Mouse (Mus musculus) hindbrain, embryonic 16.5 days (tissue): ENCODE measurements at regions not wholly inside any gene's neighbourhood (a gene's known extent, or its start where the extent isn't known, plus 50 kb on each side); places are given as distances from the start of the nearest gene placed in this dataset. TPM values are rescaled to one million over a fixed set of nuclear protein-coding genes. Genes with fewer than 3 reads are reported as not detected.
"Not testable (repeated sequence)": the region's sequence is repeated elsewhere in the genome, so short reads cannot be mapped to it uniquely, and the experiment has no call there.

ENCODE experiments used
- ATAC-seq: fragments of 200-750 bp; cut with Nextera tagmentation; 2 replicates; pipeline ENCODE4 v1.8.0; 2017; ENCODE audit warnings: moderate TSS enrichment, moderate library complexity
- H3K27ac ChIP-seq: fragments of 300-500 bp; sonication (generic); 2 replicates; pipeline ENCODE4 v1.5.1; 2014; ENCODE audit warnings: low read depth, mild to moderate bottlenecking, control low read depth, low read length, moderate library complexity
- H3K27me3 ChIP-seq: fragments of 300-500 bp; sonication (generic); replicated peaks from 2 replicates; pipeline ENCODE4 v1.6.1; 2014; ENCODE audit warnings: low read length; ENCODE audit not compliant: control insufficient read depth, insufficient read depth
- H3K36me3 ChIP-seq: fragments of 300-500 bp; sonication (generic); 2 replicates; pipeline ENCODE4 v1.6.1; 2014; ENCODE audit warnings: mild to moderate bottlenecking, low read length, moderate library complexity, mixed read lengths; ENCODE audit not compliant: control insufficient read depth, insufficient read depth
- H3K4me1 ChIP-seq: fragments of 300-500 bp; sonication (generic); 2 replicates; pipeline ENCODE4 v1.6.1; 2014; ENCODE audit warnings: low read depth, low read length; ENCODE audit not compliant: control insufficient read depth, insufficient read depth
- H3K4me2 ChIP-seq: fragments of 300-500 bp; sonication (generic); 2 replicates; pipeline ENCODE4 v1.6.1; 2014; ENCODE audit warnings: mild to moderate bottlenecking, low read length, control low read depth, moderate library complexity
- H3K4me3 ChIP-seq: fragments of 300-500 bp; sonication (generic); 2 replicates; pipeline ENCODE4 v1.5.1; 2014; ENCODE audit warnings: mild to moderate bottlenecking, low read length, control low read depth, moderate library complexity
- H3K9ac ChIP-seq: fragments of 300-500 bp; sonication (generic); 2 replicates; pipeline ENCODE4 v1.6.1; 2014; ENCODE audit warnings: low read depth, mild to moderate bottlenecking, control low read depth, low read length, moderate library complexity
- H3K9me3 ChIP-seq: fragments of 300-500 bp; sonication (generic); 2 replicates; pipeline ENCODE4 v1.6.1; 2014; ENCODE audit warnings: mild to moderate bottlenecking, low read length, moderate library complexity; ENCODE audit not compliant: control insufficient read depth
- WGBS: fragments of 180-500 bp; shearing (Covaris S2); extraction: QIAGEN DNeasy Blood & Tissue Kit; methylation state at CpG from one replicate; pipeline ENCODE4 v1.1.7; 2014; 5-methylcytosine and 5-hydroxymethylcytosine counted together
- microRNA-seq: library from miRNA; unstranded; fragments of <30 nt; microRNA quantifications from one replicate; pipeline ENCODE4, GENCODE M21; 2017

DNA sequence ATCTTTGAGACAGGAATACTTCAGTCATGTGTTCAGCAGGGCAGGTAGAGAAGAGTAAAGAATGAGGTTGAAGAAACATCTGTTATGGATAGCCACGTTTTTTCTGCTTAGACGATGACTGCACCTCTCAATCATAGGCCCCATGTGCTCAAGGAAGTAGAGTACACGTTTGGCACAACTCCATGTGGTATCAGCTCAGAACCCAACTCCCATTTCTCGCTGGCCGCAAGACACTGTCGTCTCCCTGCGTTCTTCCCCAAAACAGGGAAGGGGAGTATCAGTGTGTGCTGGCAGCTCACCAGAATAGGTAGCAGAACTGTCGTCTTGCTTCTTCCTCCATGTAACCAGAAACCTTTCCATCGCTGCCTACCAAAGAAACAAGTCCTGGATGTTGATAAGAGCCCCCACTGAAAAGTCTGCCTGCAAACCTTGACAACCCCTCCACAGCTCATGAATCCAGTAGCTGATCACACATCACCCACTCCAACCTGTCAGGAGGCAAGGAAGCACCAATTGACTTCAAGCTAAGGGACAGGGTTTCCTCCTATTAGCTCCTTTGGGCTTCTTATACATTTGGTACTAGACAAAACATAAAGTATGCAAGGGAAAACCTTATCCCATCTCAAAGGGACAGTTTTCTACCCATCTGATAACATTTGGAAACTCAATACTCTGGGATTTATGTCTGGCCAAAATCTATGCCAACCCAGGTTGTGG is 77.3 kb upstream of the Myo9b start:
- H3K9me3 ChIP-seq, H3K9ac ChIP-seq, H3K4me3 ChIP-seq, ATAC-seq, H3K27me3 ChIP-seq, H3K36me3 ChIP-seq, H3K4me2 ChIP-seq, H3K4me1 ChIP-seq, H3K27ac ChIP-seq: not testable (repeated sequence)
- WGBS = 76% methylated on average over 9 of the region's 9 CpGs

Small RNAs in the stretch of these regions (microRNA-seq; reads per million reads assigned to microRNA genes)
- gene Gm27628 = not detected
